Mouse (Mus musculus) cerebellum, adult (tissue): ENCODE results near the gene Gfod1.

Experiments
- ATAC-seq: cut with Nextera tagmentation; 2 replicates; pipeline ENCODE4 v1.9.2; 2017; ENCODE audit warnings: mild to moderate bottlenecking, moderate library complexity, mixed read lengths; ENCODE audit not compliant: insufficient number of reproducible peaks, low FRiP score, low TSS enrichment

Gene Gfod1

DNA sequence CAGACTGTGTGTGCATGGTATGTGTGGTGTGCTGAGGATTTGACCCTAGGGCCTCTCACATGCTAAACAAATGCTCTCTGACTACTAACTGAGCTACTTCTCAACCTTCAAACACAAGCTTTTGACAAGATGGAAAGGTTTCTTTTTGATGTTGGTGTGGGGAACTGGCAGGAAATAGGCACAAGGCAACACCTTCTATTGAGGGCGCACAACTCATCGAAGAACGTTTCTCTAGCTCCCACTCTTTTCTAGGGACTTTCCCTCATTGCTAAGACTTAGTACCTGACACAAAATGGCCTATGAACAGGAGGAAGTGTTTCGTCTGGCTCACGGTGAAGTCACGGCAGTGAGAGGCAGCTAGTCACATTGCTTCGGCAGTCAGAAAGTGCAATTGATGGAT, 126.7 kb downstream of the Gfod1 start:
- ATAC-seq = no peak

DNA sequence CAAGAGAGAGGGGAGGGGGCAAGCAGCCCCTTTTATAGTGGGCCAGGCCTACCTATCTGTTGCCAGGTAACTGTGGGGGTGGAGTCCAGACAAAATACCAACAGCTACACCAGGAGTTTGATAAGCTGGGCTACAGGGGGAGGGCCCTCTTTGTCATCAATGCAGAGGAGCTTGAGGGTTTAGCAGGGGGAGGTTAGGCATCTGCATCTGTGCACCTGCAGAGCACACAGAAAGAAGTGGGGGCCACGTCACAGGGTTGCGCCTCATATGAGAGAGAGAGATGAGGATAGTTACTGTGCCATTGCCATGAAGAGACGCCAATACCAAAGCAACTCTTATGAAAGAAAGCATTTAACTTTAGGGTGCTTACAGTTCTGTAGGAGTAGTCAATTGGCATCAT, 127.3 kb downstream of the Gfod1 start:
- ATAC-seq = no peak

DNA sequence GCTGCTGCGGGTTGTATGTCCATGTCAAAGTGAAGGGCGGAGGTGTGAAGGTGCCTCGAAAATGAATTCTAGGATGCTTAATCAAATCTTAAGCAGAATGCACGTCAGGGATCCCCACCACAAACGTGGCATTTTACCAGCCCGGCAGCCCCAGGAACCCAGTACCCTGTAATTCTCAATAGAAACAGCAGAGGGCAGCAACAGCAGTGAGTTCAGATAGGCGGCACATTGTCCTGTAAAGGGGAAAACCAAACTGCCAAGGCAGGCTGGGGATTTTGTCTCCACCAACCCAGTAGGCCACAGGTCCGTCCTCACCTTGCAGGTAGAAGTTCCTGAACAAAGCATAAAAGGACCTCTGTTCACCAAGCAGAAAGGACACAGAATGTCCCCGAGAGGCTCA, 130.7 kb downstream of the Gfod1 start:
- ATAC-seq = peak; percentile 13; the same call in 1 of the 2 replicates

DNA sequence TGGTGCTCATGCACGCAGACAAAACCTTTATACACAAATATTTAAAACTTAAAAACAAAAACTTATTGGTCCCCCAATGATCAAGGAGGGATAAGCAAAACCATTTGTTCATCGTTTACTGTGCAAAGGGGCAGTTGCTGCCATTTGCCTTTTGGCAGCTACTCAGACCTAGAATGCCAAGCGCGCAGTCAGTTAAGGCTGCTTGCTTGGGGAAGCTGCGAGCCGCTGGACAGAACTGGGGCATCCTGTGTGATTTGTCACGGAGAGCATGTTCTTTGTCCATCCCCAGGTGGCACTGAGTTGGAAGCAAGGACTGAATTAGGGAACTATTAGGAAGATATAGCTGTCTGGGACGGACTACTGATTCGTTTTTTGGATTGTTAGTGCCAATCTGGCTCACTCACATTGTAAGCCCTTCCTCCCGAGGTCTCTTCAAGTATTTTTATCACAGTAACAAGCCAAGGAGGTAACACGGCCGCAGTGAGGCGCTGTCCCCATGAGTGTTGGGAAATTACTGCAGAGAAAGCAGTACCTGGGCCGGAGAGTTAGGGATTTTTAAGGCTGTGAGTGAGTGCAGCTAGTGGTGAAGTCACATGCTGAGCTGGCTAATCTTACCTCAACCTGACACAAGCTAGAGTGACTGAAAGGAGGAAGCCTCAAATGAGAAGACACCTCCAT, 131.8 kb downstream of the Gfod1 start:
- no peak for ATAC-seq

DNA sequence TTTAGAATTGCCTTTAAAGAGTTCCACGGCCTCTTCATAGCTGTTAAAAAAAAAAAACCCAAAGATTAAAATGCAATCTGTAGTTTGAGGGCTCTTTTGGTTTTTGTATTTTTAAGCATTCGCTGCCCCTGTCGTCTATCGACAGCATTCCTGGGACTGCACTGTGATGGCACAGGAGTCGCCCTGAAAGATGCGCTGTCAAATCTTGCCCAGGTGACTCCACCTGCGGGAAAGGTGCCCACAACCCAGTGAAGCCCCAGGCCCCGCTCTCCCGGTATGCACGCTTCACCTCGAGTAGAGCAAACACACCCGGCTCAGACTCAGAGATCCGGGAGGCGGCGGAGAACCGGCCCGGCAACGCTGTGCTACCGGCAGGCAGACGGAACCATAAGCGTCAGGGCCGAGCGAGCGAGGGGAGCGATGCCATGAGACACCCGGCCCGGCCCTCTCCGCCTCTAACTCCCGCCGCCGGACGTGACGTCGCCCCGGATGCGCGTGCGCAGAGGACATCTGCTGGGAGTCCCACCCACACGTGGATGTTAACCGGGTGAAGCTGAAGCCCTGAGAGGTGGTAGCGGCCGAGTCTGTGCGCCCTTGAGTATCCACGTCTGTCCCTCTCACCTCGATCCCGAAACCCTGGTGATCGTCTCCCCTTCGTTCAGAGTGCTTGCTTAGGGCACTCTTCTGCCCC, 132.8 kb downstream of the Gfod1 start, which contains the start of gene Tbc1d7:
Tbc1d7 (minus strand) TSS at position 482 of the 691 bp plus-strand sequence.
- ATAC-seq = peak; percentile 92

DNA sequence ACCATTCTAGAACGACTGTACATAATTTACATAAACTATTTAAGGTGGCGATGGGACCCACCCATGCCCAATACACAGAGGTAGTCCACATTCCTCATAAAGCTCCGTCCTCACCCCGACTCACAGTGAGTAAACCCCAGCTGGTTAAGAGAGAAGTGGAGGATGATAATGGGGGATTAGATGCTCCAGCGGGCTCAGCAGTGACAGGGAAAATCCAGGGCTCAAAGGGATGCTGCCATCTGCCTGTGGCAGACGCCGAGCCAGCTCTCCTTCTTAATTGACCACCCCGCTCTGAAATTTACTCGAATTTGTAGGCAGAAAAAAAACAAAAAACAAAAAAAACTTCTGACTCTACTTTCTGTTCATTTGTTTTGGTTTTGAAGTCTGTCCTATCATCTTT, 136.3 kb downstream of the Gfod1 start:
- no peak for ATAC-seq

DNA sequence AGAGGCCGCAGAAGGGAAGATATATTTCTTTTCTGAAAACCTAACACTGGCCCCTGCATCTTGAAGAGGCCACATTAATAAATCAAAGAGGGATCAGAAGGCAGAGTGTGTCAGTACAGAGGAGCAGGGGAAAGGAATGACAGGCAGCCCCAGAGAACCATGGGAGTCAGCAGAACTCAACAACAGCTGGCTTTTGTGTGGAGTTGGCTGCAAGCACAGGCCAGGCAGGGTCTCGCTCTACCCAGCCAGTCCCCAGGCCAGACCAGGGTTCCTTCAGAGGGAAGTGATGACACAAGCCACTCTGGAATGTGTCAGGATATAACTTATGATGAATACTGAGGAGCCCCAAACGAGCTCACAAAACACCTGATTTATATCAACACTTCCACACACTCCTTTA, 144.5 kb downstream of the Gfod1 start:
- no peak for ATAC-seq

DNA sequence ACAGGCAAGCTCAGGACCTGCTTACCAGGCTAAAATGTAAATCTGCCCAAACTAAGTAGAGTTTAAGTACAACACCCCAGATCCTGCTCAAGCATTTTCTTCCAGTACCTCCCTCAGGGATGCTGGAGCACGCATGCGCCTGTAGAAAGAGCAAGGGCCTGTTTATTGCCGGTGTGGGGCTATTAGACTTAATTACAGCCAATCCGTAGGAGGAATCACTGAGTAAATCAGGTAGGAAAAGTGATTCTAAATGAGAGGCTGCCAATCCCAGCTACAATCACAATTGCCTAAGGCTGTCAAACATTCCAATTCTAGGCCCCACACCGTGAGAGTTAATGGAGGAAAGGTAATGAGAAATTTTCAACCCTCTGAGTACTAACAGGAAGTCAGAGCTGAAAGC, 145.7 kb downstream of the Gfod1 start:
- no peak for ATAC-seq

DNA sequence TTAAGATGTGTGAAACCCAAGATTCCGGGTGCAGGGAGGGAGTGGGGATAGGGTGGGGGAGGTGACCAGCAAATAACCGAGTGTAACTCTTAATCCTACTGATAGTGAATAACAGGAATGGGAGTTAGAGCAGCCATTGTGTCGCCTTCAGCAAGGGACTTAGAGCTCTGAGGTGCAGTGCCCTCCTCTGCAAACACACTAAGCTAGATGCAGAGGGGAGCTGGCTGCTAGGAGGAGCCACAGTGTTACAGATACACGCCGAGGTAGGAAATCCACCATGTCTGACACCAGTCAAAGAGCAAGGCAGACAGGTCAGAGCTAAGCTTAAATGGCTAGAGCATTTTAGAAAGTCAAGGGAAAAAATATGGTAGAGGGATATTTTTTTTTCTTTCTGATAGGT, 146.6 kb downstream of the Gfod1 start:
- no peak for ATAC-seq

DNA sequence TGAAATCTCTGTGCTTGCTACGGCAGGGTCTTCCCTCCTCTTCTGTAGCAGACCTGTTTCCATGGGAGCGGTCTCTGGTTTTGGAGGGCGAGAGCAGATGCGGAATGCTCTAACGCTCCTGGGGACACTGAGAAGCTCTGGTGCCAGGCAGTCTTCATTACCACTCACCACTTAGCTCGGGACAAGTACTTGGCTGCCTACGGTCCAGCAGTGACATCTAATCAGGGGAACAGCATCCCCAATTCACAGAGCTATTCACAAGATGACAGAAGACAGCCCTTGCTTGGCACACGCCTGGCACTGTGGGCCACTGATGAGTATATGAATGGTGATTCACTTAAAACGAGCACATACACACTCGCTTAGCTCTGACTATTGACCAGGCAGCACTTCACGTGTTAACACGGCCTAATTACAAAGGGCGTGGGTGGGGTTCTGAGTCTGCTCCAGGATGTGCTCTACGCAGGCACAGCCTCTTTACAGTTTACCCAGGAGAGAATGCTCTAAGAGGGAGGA, 151.9 kb downstream of the Gfod1 start:
- no peak for ATAC-seq

DNA sequence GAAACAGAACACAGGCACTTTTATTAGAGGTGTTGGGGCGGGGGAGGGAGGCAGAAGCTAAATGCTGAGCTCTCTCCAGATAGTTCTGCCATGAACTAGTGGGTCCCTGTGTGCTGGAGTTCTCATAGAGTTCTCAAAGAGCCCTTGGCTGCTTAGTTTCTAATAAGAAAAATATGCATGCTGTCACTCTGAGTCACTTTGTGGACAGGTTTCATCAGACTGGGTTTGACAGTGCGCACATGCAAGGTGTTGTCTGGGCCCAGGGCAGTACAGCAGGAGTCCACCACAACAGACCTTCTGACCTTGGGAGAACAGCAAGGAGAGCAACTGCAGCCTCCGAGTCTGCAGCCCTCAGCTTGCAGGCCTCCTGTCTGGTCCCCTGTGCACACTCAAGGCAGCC, 154.3 kb downstream of the Gfod1 start:
- ATAC-seq = no peak

DNA sequence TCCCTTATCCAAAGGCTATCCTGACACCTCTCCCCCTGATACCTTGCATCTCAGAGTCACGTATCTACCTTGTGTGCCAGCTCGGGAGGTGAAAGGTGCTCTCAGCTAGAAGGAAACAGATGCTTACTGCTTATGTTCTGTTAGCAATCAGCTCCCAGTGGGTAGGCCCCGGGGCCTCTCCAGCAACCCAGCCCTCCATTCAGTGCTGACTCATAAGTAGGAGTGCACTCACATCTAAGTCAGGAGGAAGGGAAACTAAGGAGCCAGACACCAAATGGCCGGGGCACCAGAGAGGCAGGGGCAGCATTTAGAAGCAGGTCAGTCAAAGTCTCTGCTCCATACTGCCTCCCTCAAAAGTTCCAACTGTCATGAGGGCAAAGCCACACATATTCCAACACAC, 155.3 kb downstream of the Gfod1 start:
- ATAC-seq = no peak

DNA sequence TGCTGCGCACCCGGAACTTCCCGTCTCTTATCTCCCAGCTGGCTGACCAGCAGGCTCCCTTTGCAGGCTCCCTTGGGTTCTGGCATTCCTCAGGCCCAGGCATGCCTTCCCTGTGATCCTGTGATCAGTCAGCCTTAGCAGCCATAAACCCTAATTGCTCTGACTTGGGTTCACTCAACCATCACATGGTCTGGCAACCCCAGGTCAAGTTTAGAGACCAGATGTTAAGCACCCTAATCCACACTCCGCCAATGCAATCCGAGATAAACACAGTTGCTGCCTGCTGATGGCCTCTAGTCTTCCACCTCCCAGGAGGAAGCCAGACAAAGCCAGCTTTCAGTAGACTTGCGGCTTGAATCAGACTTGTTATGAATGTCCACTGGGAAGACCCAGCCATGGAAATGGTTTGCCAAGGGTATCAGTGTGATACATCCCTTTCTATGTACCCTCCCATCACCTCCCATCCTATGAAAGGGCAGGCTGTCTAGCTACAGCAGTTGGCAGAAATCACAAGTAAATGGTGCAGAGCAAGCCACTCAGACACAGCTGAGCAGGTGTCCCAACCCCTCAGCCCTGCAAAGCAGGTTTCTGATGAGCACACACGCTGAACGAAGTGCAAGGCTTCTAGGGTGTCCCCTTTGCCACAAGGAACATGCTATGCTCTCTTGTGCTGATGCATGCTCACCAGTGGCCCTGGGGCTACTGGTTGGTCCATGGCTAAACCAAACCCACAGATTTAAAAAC, 157.3 kb downstream of the Gfod1 start:
- no peak for ATAC-seq
